Mouse (Mus musculus) cerebellum, adult 11-12 months (tissue): ENCODE results near the gene Megf11.

Source experiments
- DNase-seq: peaks from one replicate; pipeline ENCODE4 v3.0.0; 2022

The Megf11 gene

GRCm38 (mm10) chr9:64395238-64395920, 10.0 kb downstream of the Megf11 start:
- peak; percentile 14 for DNase-seq

GRCm38 (mm10) chr9:64397108-64397507, 11.7 kb downstream of the Megf11 start:
- no peak for DNase-seq

- DNase-seq: peak; percentile 3
These were observed 13.7 kb downstream of the Megf11 start for GRCm38 (mm10) chr9:64399121-64399520.

GRCm38 (mm10) chr9:64402141-64402540, 16.7 kb downstream of the Megf11 start:
- no peak for DNase-seq

GRCm38 (mm10) chr9:64406841-64407240, 21.4 kb downstream of the Megf11 start:
- peak; percentile 23 for DNase-seq

- peak; percentile 37 for DNase-seq
These were observed 22.1 kb downstream of the Megf11 start for GRCm38 (mm10) chr9:64407390-64407970.

GRCm38 (mm10) chr9:64408821-64409220, 23.4 kb downstream of the Megf11 start:
- DNase-seq: no peak

GRCm38 (mm10) chr9:64420471-64420870, 35.0 kb downstream of the Megf11 start:
- DNase-seq: peak; percentile 9

- peak; percentile 52 for DNase-seq
These were observed 36.7 kb downstream of the Megf11 start for GRCm38 (mm10) chr9:64421986-64422616.

GRCm38 (mm10) chr9:64423912-64424311, 38.5 kb downstream of the Megf11 start:
- DNase-seq: peak; percentile 15

GRCm38 (mm10) chr9:64436121-64436520, 50.7 kb downstream of the Megf11 start:
- DNase-seq: no peak

GRCm38 (mm10) chr9:64440101-64440500, 54.7 kb downstream of the Megf11 start:
- DNase-seq: no peak

GRCm38 (mm10) chr9:64445981-64446380, 60.6 kb downstream of the Megf11 start:
- DNase-seq: no peak

GRCm38 (mm10) chr9:64447070-64447469, 61.6 kb downstream of the Megf11 start:
- no peak for DNase-seq

- DNase-seq: peak; percentile 76
These were observed 62.1 kb downstream of the Megf11 start for GRCm38 (mm10) chr9:64447522-64447921.

- DNase-seq: no peak
These were observed 67.3 kb downstream of the Megf11 start for GRCm38 (mm10) chr9:64452769-64453168.

- no peak for DNase-seq
These were observed 68.8 kb downstream of the Megf11 start for GRCm38 (mm10) chr9:64454196-64454595.

GRCm38 (mm10) chr9:64455910-64456309, 70.5 kb downstream of the Megf11 start:
- DNase-seq: no peak

GRCm38 (mm10) chr9:64457596-64457995, 72.2 kb downstream of the Megf11 start:
- DNase-seq: no peak

GRCm38 (mm10) chr9:64461568-64462308, 76.3 kb downstream of the Megf11 start:
- no peak for DNase-seq

GRCm38 (mm10) chr9:64462870-64463269, 77.4 kb downstream of the Megf11 start:
- no peak for DNase-seq

GRCm38 (mm10) chr9:64466090-64466489, 80.7 kb downstream of the Megf11 start:
- DNase-seq: peak; percentile 59

- peak; percentile 71 for DNase-seq
These were observed 81.1 kb downstream of the Megf11 start for GRCm38 (mm10) chr9:64466564-64466963.
